Mouse (Mus musculus) 416B (cell line): ENCODE data around the gene Gm7534.

Experiments used
- DNase-seq: peaks from one replicate; pipeline ENCODE4 v3.0.0; 2011; ENCODE audit warnings: low read depth

Gene Gm7534

DNA sequence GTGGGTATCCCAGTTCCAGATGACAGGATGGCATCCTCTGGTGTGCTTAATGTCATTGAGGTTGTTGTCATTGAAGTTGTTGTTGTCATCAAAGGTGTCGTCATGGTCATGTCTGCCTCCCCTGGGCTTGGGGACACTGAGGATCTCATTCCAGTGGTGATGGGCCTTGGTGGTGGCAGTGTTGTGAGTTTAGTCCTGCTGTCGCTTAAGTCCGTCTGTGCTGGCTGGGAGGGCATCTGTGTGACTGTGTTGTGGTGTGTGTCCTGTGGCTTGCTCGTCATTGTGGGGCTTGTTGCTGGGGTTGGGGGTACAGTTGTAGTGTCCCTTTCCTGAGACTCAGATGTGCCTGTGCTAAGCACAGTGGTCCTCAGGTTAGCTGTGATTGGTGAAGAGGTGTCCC is at the start of gene Gm7534:
Gene Gm7534, minus strand, starts transcription at position 101 of the 400 bp plus-strand sequence.
- DNase-seq, result no peak

DNA sequence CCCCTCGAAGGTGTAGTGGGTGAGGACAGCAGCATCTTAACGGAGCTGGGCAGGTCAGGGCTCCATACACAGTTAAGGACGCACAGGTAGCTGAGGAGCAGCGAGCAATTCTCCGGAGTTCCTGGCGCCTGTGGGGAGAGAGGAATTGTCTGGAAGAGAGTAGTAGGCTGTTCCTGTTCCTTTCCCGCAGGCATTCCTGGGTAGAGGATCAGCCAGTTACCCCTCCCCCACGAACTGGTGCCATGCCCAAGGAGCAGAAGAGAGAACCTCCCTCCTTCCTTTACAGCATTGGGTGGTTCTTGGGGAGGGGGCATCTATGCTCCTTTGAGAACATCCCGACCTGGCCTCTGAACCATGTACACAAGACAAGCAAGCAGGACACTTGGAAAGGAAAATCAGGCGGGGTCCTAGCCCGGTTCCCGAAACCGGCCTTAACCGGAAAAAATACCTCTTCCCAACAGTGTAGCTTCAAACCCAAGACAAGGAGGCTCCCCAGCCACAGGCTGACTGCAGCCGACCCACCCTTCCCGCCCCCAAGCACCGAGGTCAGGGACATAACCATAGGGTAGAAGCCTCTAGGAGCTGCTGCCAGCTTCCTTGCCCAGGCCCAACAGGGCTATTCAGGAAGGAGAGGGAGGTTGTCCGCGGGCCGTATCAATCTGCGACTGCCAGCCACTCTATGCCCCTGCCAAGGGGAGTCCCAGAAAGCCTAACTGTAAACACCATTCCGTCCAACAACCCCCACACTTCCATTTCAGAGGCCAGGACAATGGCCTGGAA is 49.5 kb upstream of the Gm7534 start:
- DNase-seq, result no peak

- DNase-seq, result no peak
Measured at GRCm38 (mm10) chr4:134251241-134252130, 48.7 kb upstream of the Gm7534 start.

- DNase-seq, result no peak
Measured at GRCm38 (mm10) chr4:134250930-134251240, 48.1 kb upstream of the Gm7534 start.

DNA sequence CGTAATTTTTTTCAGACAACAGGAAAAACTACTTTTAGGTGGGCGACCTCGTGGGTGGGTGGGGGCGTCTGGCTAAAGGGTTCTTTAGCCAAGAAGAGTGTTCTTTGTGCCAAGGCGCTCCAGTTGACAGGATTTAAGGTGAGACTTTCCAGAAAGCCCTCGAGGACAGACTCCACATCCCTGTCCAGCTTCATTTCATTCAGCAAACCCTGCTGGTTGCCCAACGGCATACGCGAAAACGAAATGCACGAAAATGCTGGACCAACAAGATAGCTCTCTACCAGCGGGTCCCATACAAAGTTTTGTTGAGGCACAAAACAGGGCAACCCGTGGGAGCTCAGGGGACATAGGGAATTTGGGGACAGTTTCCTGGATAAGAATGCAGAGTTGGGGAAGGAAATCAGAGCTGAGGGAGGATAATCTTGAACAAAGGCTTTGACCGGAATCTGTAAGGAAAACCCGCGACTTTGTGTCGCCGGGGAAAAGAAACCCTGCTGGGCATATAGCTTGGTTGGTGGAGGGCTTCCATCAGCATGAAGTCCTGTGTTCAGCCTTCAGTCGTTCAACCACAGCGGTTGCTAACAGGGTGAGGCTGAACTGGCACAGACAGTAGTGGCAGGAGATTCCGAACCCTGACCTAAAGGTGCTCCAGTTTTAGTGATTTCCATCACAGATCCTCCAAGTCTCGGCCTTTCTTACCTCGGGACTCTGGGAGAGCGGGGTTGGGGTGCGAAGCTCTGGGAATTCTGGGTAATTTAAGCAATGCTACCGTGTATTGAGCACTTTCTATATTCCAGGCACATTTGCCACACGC is 47.5 kb upstream of the Gm7534 start:
- no peak for DNase-seq

DNA sequence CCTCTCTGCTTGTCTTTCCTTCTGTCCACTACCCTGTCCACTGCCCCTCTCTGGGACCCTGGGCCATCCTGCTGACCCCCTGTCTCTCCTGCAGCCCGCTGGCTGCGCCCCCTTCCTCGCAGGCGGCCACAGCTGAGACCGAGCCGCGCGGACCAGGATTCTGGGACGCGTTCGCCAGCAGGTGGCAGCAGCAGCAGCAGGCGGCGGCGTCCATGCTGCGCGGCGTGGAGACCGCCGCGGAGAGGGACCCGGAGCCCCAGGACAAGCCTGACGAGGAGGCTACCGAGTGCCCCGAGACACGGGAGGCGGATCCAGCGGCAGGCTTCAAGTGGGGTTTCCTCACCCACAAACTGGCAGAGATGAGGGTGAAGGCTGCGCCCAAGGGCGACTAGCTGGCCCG is 46.8 kb upstream of the Gm7534 start:
- DNase-seq, result peak; percentile 40

DNA sequence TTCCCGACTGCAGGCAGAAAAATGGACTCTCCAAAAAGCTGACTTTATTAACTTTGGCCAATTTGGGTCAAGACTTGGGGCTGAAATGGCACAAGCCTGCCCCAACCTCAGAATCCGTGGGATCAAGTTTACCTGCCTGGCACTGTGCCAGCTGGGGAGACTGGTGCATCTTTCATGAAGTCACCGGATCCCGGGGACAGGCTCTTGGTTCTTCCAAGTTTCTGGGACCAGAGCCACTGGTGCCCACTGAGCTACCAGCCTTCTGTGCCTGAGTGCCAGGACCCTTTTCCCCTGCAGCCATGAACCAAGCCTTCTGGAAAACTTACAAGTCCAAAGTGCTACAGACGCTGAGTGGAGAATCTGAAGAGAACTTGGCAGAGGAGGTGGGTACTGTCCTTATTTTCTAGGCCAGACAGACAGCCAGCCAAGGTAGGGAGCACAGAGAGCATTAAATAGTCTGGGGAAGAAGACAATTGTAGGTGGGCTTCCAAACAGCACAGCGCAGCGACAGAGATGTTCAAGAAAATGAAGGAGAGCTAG is 44.0 kb upstream of the Gm7534 start, which contains the start of gene Gm30191:
Gene Gm30191, plus strand, starts transcription at position 217 of the 540 bp plus-strand sequence.
- DNase-seq, result no peak

GRCm38 (mm10) chr4:134246256-134246655 is 43.5 kb upstream of the Gm7534 start:
- DNase-seq, result no peak

- peak; percentile 92 for DNase-seq
Measured at GRCm38 (mm10) chr4:134245148-134245843, 42.5 kb upstream of the Gm7534 start, which contains the start of gene Zfp593. Gene Zfp593, minus strand, starts transcription at chr4:134245592.

GRCm38 (mm10) chr4:134243516-134244250 is 40.9 kb upstream of the Gm7534 start, which contains the start of gene E130218I03Rik:
Gene E130218I03Rik, plus strand, starts transcription at chr4:134243662.
- no peak for DNase-seq

DNA sequence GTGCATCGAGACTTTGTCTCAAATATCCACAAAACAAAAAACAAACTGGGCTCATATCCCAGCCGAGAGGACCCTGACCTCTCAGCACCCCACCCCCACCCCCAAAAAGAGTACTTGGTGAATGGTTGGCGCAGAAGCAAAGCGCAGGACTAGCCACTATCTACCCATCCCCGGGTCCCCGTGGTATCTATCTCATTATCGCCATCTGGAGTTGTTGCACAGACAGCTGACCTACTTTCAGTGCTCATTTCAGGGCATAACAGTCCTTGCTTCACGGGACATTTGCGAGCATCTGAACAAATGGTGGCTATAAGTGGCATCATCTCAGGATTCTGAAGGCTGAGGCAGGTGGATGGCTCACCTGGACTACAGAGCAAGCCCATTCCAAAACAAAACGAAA is 35.9 kb upstream of the Gm7534 start:
- no peak for DNase-seq

GRCm38 (mm10) chr4:134238279-134238651 is 35.5 kb upstream of the Gm7534 start, which contains the start of gene Cnksr1:
Gene Cnksr1, minus strand, starts transcription at chr4:134238399.
- DNase-seq, result no peak

GRCm38 (mm10) chr4:134237582-134238278 is 34.9 kb upstream of the Gm7534 start:
- no peak for DNase-seq

- DNase-seq, result no peak
Measured at GRCm38 (mm10) chr4:134234876-134235275, 32.1 kb upstream of the Gm7534 start.

- no peak for DNase-seq
Measured at GRCm38 (mm10) chr4:134230431-134230830, 27.6 kb upstream of the Gm7534 start.

DNA sequence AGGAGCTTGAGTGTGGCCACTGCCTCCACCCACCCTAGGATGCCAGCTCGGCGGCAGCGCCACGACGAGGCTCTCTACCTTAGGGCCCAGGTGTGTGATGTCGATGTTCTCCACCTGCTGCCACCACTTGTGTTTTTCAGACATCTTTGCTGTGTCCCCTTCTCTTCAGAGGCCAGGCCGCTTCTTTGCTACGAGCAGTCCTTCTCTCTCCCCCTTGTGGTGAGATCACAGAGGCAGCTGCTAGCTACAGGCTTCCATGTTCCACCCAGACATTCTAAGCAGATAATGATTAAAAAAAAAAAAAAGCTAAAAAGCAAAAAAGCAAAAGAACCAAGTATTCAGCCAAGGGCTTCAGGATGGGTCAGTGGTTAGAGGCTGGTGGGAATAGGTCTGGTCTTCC is 24.4 kb upstream of the Gm7534 start, which contains the start of gene Catsper4:
Gene Catsper4, minus strand, starts transcription at position 190 of the 400 bp plus-strand sequence.
- DNase-seq, result peak; percentile 25

GRCm38 (mm10) chr4:134222793-134223600 is 20.2 kb upstream of the Gm7534 start:
- no peak for DNase-seq

GRCm38 (mm10) chr4:134206488-134207053 is 3.8 kb upstream of the Gm7534 start:
- no peak for DNase-seq
